Mouse (Mus musculus) gonadal fat pad, adult 2 months (tissue): ENCODE measurements around the gene Lhfpl2. TPM values are rescaled to one million over a fixed set of nuclear protein-coding genes. Genes with fewer than 3 reads are reported as not detected.

Source experiments
- DNase-seq: peaks from one replicate; pipeline ENCODE4 v3.0.0-alpha.2; 2012; ENCODE audit warnings: low read depth
- polyA plus RNA-seq: library from polyadenylated mRNA; depleted of rRNA; stranded (reverse); fragments of >200 nt; gene quantifications from 2 replicates; pipeline ENCODE4 v1.2.3, GENCODE M21; 2012

Gene Lhfpl2
- polyA plus RNA-seq, 1 experiment = 77.0 TPM

GRCm38 (mm10) chr13:94098369-94099084 is 40.9 kb downstream of the Lhfpl2 start:
- DNase-seq = no peak

GRCm38 (mm10) chr13:94099087-94099486 is 41.5 kb downstream of the Lhfpl2 start:
- no peak for DNase-seq

GRCm38 (mm10) chr13:94100361-94100760 is 42.8 kb downstream of the Lhfpl2 start:
- DNase-seq = no peak

- DNase-seq = no peak
These were observed 43.5 kb downstream of the Lhfpl2 start for GRCm38 (mm10) chr13:94101020-94101571.

GRCm38 (mm10) chr13:94104866-94105475 is 47.4 kb downstream of the Lhfpl2 start:
- no peak for DNase-seq

- DNase-seq = no peak
These were observed 48.8 kb downstream of the Lhfpl2 start for GRCm38 (mm10) chr13:94106431-94106830.

- DNase-seq = no peak
These were observed 49.4 kb downstream of the Lhfpl2 start for GRCm38 (mm10) chr13:94106983-94107382.

- DNase-seq = no peak
These were observed 53.0 kb downstream of the Lhfpl2 start for GRCm38 (mm10) chr13:94110556-94110955.

- DNase-seq = no peak
These were observed 57.9 kb downstream of the Lhfpl2 start for GRCm38 (mm10) chr13:94115476-94115875.

- DNase-seq = no peak
These were observed 59.3 kb downstream of the Lhfpl2 start for GRCm38 (mm10) chr13:94116705-94117410.

GRCm38 (mm10) chr13:94117522-94117921 is 59.9 kb downstream of the Lhfpl2 start:
- DNase-seq = no peak

- no peak for DNase-seq
These were observed 60.5 kb downstream of the Lhfpl2 start for GRCm38 (mm10) chr13:94118091-94118490.

GRCm38 (mm10) chr13:94119309-94119708 is 61.7 kb downstream of the Lhfpl2 start:
- no peak for DNase-seq

- peak; percentile 31 for DNase-seq
These were observed 65.4 kb downstream of the Lhfpl2 start for GRCm38 (mm10) chr13:94122703-94123592.

- DNase-seq = no peak
These were observed 72.8 kb downstream of the Lhfpl2 start for GRCm38 (mm10) chr13:94130394-94130793.

GRCm38 (mm10) chr13:94131135-94131534 is 73.5 kb downstream of the Lhfpl2 start:
- no peak for DNase-seq

GRCm38 (mm10) chr13:94132187-94132995 is 74.8 kb downstream of the Lhfpl2 start:
- DNase-seq = no peak

- DNase-seq = no peak
These were observed 77.0 kb downstream of the Lhfpl2 start for GRCm38 (mm10) chr13:94134646-94135045.

- DNase-seq = no peak
These were observed 77.6 kb downstream of the Lhfpl2 start for GRCm38 (mm10) chr13:94135180-94135579.

GRCm38 (mm10) chr13:94139713-94140445 is 82.3 kb downstream of the Lhfpl2 start:
- no peak for DNase-seq
